Mouse (Mus musculus) kidney, embryonic 15.5 days (tissue): ENCODE measurements around the gene Mms22l. TPM values are rescaled to one million over a fixed set of nuclear protein-coding genes. Genes with fewer than 3 reads are reported as not detected.
A peak's percentile ranks its signal among the peaks of the same experiment; 100 is the strongest.

Experiments
- ATAC-seq: fragments of 200-750 bp; cut with Nextera tagmentation; replicated peaks from 2 replicates; pipeline ENCODE4 v1.8.0; 2017; ENCODE audit warnings: moderate TSS enrichment; ENCODE audit not compliant: low FRiP score
- H3K27ac ChIP-seq: fragments of 300-500 bp; sonication (generic); 2 replicates; pipeline ENCODE4 v1.5.1; 2015; ENCODE audit warnings: mild to moderate bottlenecking, inconsistent platforms
- H3K27me3 ChIP-seq: fragments of 300-500 bp; sonication (generic); 2 replicates; pipeline ENCODE4 v1.6.1; 2015; ENCODE audit warnings: inconsistent platforms
- H3K36me3 ChIP-seq: fragments of 300-500 bp; sonication (generic); 2 replicates; pipeline ENCODE4 v1.6.1; 2015; ENCODE audit warnings: inconsistent platforms
- H3K4me1 ChIP-seq: fragments of 300-500 bp; sonication (generic); 2 replicates; pipeline ENCODE4 v1.6.1; 2015; ENCODE audit warnings: inconsistent platforms
- H3K4me2 ChIP-seq: fragments of 300-500 bp; sonication (generic); 2 replicates; pipeline ENCODE4 v1.6.1; 2015; ENCODE audit warnings: moderate library complexity, mild to moderate bottlenecking, inconsistent platforms
- H3K4me3 ChIP-seq: fragments of 300-500 bp; sonication (generic); replicated peaks from 2 replicates; pipeline ENCODE4 v1.5.1; 2015; ENCODE audit warnings: mild to moderate bottlenecking, inconsistent platforms
- H3K9ac ChIP-seq: fragments of 300-500 bp; sonication (generic); 2 replicates; pipeline ENCODE4 v1.6.1; 2015; ENCODE audit warnings: mild to moderate bottlenecking, inconsistent platforms
- H3K9me3 ChIP-seq: fragments of 300-500 bp; sonication (generic); replicated peaks from 2 replicates; pipeline ENCODE4 v1.6.1; 2016; ENCODE audit warnings: inconsistent platforms
- WGBS: fragments of 180-500 bp; shearing (Covaris S2); methylation state at CpG from one replicate; pipeline ENCODE4 v1.1.7; 2015; ENCODE audit warnings: mixed read lengths; 5-methylcytosine and 5-hydroxymethylcytosine counted together
- polyA plus RNA-seq: library from polyadenylated mRNA; unstranded; fragments of >200 nt; fragmentation: Nextera tagmentation; extraction: Ambion mirVana; gene quantifications from 2 replicates; pipeline ENCODE4 v1.2.1, GENCODE M21; 2015

Gene Mms22l
- polyA plus RNA-seq, 1 experiment from 2014 or later, result 33.7 TPM

GRCm38 (mm10) chr4:24577594-24577993 lies 81.3 kb downstream of the Mms22l start:
- Histone ChIP-seq H3K27ac (no peak overlapping the region), H3K9ac (no peak overlapping the region), H3K4me2 (no peak overlapping the region), H3K27me3 (no peaks in the 10 kb centered on the region), H3K36me3 (peaks cover 27% of the 10 kb centered on the region), H3K4me1 (no peaks in the 10 kb centered on the region), H3K4me3 (no peak overlapping the region), H3K9me3 (no peaks in the 10 kb centered on the region)
- WGBS, result 93% methylated on average over 5 of the region's 5 CpGs
- no peak for ATAC-seq

DNA sequence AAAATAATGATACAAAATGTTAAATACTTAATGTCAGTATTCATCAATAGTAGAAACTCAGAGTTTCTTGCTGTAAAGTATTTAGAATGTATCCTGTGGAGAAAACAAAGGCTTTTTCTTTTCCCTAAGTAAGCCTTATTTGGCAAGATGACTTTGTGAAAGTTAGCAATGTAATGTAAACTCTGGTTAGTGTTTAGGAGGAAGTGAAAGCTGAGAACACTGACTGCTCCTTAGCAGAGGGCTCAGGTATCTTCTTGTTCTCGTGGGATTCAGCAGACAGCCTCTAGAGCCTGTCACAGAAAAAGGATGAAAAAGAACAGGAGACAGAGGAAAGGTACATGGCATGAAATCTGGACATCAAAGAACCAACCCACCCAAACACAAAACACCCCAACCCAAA lies 86.0 kb downstream of the Mms22l start:
- Histone ChIP-seq H3K4me1 (no peaks in the 10 kb centered on the region), H3K4me2 (no peak overlapping the region), H3K27ac (no peak overlapping the region), H3K4me3 (no peak overlapping the region), H3K9ac (no peak overlapping the region), H3K27me3 (no peaks in the 10 kb centered on the region), H3K36me3 (peaks cover 24% of the 10 kb centered on the region), H3K9me3 (no peaks in the 10 kb centered on the region)
- WGBS, result 19% methylated on average over 1 of the region's 1 CpGs
- ATAC-seq, result no peak

GRCm38 (mm10) chr4:24583997-24584396 lies 87.7 kb downstream of the Mms22l start:
- Histone ChIP-seq H3K36me3 (peaks cover 36% of the 10 kb centered on the region), H3K4me1 (no peaks in the 10 kb centered on the region), H3K27ac (no peak overlapping the region), H3K4me2 (no peak overlapping the region), H3K4me3 (no peak overlapping the region), H3K9me3 (no peaks in the 10 kb centered on the region), H3K27me3 (no peaks in the 10 kb centered on the region), H3K9ac (no peak overlapping the region)
- WGBS, result 94% methylated on average over 3 of the region's 3 CpGs
- no peak for ATAC-seq

DNA sequence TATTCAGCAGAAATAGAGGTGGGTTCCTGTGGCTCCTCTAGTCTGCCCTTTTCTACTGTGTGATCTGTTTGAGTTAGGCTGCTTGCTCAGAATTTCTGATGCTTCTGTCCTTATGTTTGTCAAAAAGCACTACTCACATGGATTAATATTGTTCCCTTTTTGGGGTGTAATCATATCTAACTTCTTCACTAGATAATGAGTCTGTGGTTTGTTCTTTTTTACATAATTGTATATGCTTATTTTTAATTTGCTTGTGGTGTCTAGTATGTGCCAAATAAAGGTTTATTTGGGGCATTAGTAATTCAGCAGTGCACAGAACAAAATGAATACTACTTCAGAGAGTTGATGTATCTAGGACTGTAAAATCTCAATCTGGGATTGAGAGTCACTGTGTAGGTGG lies 98.6 kb downstream of the Mms22l start:
- H3K9me3 ChIP-seq, result no peaks in the 10 kb centered on the region
- H3K27ac ChIP-seq, result no peak overlapping the region
- H3K27me3 ChIP-seq, result no peaks in the 10 kb centered on the region
- H3K4me3 ChIP-seq, result no peak overlapping the region
- H3K36me3 ChIP-seq, result peaks cover 27% of the 10 kb centered on the region
- no peak overlapping the region for H3K9ac ChIP-seq
- H3K4me2 ChIP-seq, result no peak overlapping the region
- ATAC-seq, result no peak
- H3K4me1 ChIP-seq, result no peaks in the 10 kb centered on the region

DNA sequence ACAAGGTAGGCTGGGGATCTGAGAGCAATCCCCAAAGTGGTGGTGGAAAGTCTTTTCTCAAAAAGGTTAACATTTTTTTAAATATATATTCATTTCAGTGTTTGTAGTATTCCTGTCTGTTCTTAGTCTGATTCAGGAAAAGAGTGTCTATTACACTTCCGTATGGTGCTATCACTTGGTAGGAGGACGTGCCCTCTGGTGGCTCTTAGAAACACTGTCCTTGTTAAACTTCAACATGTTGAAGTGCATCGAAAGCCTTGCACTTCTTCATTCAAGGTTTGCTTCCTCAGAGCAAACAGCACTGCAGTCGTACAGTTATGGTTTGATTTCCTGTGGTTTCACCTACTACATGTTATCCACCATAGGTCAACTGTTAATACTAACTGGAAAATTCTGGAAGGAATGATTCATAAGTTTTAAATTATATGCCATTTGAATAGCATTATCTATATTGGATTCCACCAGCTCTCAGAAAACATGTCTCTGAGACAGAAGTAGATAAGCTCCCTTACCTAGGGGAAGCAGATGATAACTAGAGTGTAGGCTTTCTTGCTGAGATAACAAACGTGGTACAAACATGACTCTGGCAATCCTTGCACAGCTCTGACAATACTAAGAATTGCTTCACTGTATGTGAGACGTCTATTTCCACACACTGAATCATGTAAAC lies 100.8 kb downstream of the Mms22l start:
- H3K27me3 ChIP-seq, result no peaks in the 10 kb centered on the region
- no peak overlapping the region for H3K4me2 ChIP-seq
- H3K36me3 ChIP-seq, result peaks cover 44% of the 10 kb centered on the region
- no peaks in the 10 kb centered on the region for H3K9me3 ChIP-seq
- WGBS, result 84% methylated on average over 6 of the region's 6 CpGs
- H3K4me1 ChIP-seq, result no peaks in the 10 kb centered on the region
- no peak for ATAC-seq
- H3K27ac ChIP-seq, result no peak overlapping the region
- H3K4me3 ChIP-seq, result no peak overlapping the region
- H3K9ac ChIP-seq, result no peak overlapping the region

DNA sequence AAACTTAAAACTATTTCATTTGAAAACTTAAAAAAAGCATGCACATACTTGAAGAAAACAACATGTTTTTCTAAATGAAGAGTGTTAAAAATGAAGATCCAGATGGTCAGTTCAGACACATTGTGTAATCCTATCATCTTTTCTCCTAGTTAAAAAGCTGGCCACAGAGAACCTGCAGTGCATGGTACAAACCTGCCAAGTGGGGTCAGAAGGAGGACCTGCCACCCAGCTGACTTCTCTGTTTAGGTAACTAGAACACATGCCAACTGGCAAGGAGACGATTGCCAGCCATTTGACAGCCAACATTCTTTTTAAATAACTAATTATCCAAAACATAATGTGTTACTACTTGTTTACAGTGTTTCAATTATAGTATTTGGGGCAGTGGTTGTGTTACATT lies 102.4 kb downstream of the Mms22l start:
- Histone ChIP-seq H3K27me3 (no peaks in the 10 kb centered on the region), H3K36me3 (peaks cover 54% of the 10 kb centered on the region), H3K4me1 (no peaks in the 10 kb centered on the region), H3K27ac (no peak overlapping the region), H3K9me3 (no peaks in the 10 kb centered on the region), H3K9ac (no peak overlapping the region), H3K4me3 (no peak overlapping the region), H3K4me2 (no peak overlapping the region)
- WGBS, result 94% methylated on average over 1 of the region's 1 CpGs
- no peak for ATAC-seq

GRCm38 (mm10) chr4:24601711-24602110 lies 105.5 kb downstream of the Mms22l start:
- no peak overlapping the region for H3K27ac ChIP-seq
- peaks cover 74% of the 10 kb centered on the region for H3K36me3 ChIP-seq
- H3K9me3 ChIP-seq, result no peaks in the 10 kb centered on the region
- no peak for ATAC-seq
- H3K9ac ChIP-seq, result no peak overlapping the region
- H3K4me3 ChIP-seq, result no peak overlapping the region
- no peak overlapping the region for H3K4me2 ChIP-seq
- WGBS, result 91% methylated on average over 6 of the region's 6 CpGs
- no peaks in the 10 kb centered on the region for H3K27me3 ChIP-seq
- H3K4me1 ChIP-seq, result no peaks in the 10 kb centered on the region

DNA sequence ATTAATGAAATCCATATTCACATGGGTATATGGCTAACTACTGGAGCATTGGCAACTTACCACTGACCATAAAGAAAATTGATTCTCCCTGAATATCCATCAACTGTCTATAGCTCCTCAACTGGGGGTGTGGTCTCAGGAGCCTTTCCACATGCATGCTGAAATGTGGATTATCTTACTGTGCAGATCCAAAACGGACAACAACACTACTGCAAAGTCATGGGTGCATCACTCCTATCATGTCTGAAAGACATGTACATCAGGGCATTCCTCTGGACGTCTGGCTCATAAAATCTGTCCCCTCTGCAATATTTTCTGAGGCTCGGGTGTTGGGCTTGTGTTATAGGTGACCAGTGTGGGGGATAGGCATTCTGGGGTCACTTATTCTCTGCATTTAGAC lies 112.8 kb downstream of the Mms22l start:
- H3K9me3 ChIP-seq, result no peaks in the 10 kb centered on the region
- WGBS, result 82% methylated on average over 3 of the region's 3 CpGs

DNA sequence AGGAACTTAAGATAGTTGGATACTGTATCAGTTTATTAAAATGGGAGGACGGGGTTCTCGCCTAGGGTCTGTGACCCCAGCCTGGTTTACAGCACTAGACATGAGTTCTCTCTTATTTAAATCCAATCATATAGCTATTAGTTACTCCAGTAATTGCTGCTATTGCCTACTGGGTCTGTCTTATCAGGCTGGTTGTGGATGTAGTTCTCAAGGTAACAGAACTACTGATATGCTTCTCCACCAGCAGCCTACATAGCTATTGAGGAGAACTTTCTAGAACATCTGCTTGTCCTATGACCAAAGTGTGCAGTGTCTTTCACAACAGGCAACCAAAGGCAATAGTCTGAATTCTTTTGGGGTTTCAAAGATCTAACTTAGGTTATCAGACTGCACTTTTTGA lies 113.3 kb downstream of the Mms22l start:
- Histone ChIP-seq H3K27ac (no peak overlapping the region), H3K4me1 (no peaks in the 10 kb centered on the region), H3K4me3 (no peak overlapping the region), H3K27me3 (no peaks in the 10 kb centered on the region), H3K9me3 (no peaks in the 10 kb centered on the region), H3K36me3 (peaks cover 15% of the 10 kb centered on the region), H3K4me2 (no peak overlapping the region), H3K9ac (no peak overlapping the region)
- WGBS, result 95% methylated on average over 2 of the region's 2 CpGs
- no peak for ATAC-seq

More for the DNA sequence above, 112.8 kb downstream of the Mms22l start:
- Histone ChIP-seq H3K27ac (no peak overlapping the region), H3K4me2 (no peak overlapping the region), H3K9ac (no peak overlapping the region), H3K36me3 (peaks cover 16% of the 10 kb centered on the region), H3K4me1 (no peaks in the 10 kb centered on the region), H3K27me3 (no peaks in the 10 kb centered on the region), H3K4me3 (no peak overlapping the region)
- ATAC-seq, result 0 out of 2 replicates have a peak, but pooled peaks have one; percentile 9

- H3K27ac ChIP-seq, result 0 out of 2 replicates have a peak overlapping the region, but pooled peaks have one; percentile 27
- H3K9ac ChIP-seq, result no peak overlapping the region
- no peaks in the 10 kb centered on the region; the same call in 1 of the 2 replicates for H3K4me1 ChIP-seq
- no peaks in the 10 kb centered on the region for H3K9me3 ChIP-seq
- 37% methylated on average over 6 of the region's 6 CpGs for WGBS
- no peaks in the 10 kb centered on the region for H3K36me3 ChIP-seq
- H3K4me2 ChIP-seq, result no peak overlapping the region
- 0 out of 2 replicates have a peak, but pooled peaks have one; percentile 33 for ATAC-seq
- H3K4me3 ChIP-seq, result no peak overlapping the region
- H3K27me3 ChIP-seq, result no peaks in the 10 kb centered on the region
Measured at GRCm38 (mm10) chr4:24620005-24620404, 123.8 kb downstream of the Mms22l start.

DNA sequence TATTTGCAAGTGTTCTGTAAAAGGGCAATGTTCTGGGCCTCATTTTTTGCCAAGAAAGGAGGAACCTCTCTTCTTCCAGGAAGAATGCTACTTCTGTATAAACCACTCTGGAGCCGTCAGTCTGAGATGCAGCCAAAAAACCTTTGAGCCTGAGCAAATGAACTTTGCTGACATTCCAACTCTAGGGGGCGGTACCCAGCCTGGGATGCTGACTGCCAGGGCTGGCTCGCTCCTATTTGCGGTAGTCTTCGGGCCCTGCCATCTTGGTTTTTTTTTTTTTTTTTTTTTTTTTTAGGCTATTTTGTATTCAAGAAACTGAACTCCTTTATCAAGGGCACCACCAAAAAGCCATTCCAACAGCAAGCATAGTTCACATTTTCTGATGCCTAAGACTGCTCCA lies 124.2 kb downstream of the Mms22l start:
- WGBS, result 80% methylated on average over 5 of the region's 5 CpGs
- no peak overlapping the region for H3K9ac ChIP-seq
- no peak for ATAC-seq
- no peak overlapping the region for H3K27ac ChIP-seq
- H3K4me3 ChIP-seq, result no peak overlapping the region
- no peak overlapping the region for H3K4me2 ChIP-seq
- H3K9me3 ChIP-seq, result no peaks in the 10 kb centered on the region
- H3K4me1 ChIP-seq, result no peaks in the 10 kb centered on the region; the same call in 1 of the 2 replicates
- H3K36me3 ChIP-seq, result no peaks in the 10 kb centered on the region
- no peaks in the 10 kb centered on the region for H3K27me3 ChIP-seq

DNA sequence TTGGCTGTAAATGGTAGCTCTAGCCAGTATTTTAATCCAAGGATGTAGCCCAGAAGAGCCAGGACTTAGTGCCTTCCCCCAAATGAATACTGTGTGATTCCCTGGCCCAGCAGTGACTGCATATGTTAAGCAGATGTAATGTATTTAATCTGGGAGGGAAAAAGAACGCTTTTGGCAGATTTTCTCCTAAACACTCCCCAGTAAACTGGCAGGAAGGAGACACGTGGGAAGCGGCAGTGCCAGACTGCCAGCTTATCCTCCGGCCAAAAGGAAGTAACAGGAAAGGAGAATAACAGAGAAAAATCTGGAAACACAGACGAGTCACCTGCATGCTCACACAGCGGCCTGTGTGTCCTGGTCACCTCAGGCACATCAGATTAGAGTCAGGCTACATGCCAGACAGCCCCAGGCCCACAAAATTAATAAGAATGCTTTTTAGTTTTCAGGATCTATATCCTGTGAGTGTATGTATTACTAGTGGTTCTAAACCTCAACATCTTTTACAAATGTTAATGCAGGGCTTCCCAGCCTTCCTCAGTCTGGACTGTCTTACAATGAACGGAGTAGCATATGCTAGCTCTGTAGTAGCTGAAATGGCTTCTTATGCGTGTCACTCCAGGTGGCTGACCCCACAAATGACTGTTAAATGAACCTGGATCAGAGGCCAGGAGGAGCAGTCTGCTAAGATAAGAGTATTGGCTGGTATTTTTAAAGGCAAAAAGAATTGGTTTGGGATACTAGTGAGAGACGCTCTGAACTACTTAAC lies 125.4 kb downstream of the Mms22l start:
- H3K9ac ChIP-seq, result no peak overlapping the region
- WGBS, result 73% methylated on average over 9 of the region's 9 CpGs
- no peaks in the 10 kb centered on the region for H3K36me3 ChIP-seq
- no peak overlapping the region for H3K27ac ChIP-seq
- H3K27me3 ChIP-seq, result no peaks in the 10 kb centered on the region
- no peak for ATAC-seq
- H3K4me3 ChIP-seq, result no peak overlapping the region
- no peak overlapping the region for H3K4me2 ChIP-seq
- no peaks in the 10 kb centered on the region; the same call in 1 of the 2 replicates for H3K4me1 ChIP-seq
- H3K9me3 ChIP-seq, result no peaks in the 10 kb centered on the region
